25 mouse cellular contexts compared by ENCODE assay signal in the genomic region with DNA sequence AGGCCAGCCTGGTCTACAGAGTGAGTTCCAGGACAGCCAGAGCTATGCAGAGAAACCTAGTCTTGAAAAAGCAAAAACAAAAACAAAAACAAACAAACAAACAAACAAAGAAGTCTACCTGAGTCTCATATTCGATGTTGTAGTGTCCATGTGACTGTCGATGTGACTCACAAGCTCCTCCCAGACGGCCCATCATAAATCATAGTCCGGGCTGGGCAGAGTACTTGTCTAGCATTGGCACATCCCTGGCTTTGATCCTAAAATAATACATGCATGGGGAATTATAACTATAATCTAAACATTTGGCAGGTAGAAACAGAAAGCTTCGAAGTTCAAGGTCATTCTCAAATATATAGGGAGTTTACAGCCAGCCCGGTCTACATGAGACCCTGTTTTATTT. TPM values are rescaled to one million over a fixed set of nuclear protein-coding genes. Genes with fewer than 3 reads are reported as not detected.
A peak's percentile ranks its signal among the peaks of the same experiment; 100 is the strongest.
DNase-seq lines count a peak whose midpoint lies in the region; ATAC-seq and TF ChIP-seq lines count a peak whose summit lies in the region.
"Had no signal": no experiment of that assay in that cellular context is flagged by ENCODE, and none has a peak within 500 bp of the region (broad histone marks: within the 10 kb centered on the region; RNA-seq: fewer than 3 reads in every experiment).

No protein-coding gene starts in this region.

- no peaks in the 10 kb centered on the region for H3K4me1 ChIP-seq in intestine, embryonic 14.5 days (replicated peaks; ENCODE audit: control insufficient read depth, insufficient read depth, low read length)
- H3K4me1 ChIP-seq in intestine, postnatal 0 days (replicated peaks; ENCODE audit: control insufficient read depth, insufficient read depth, low read length), result no peaks in the 10 kb centered on the region
- H3K4me1 ChIP-seq in kidney, embryonic 16.5 days (ENCODE audit: insufficient read depth, low read length), result peaks cover 4% of the 10 kb centered on the region; the same call in 1 of the 2 replicates

- TF ChIP-seq CTCF in intestine, postnatal 0 days (IDR thresholded peaks at IDR 0.05; ENCODE audit: low read depth), result no peak

- H3K9ac ChIP-seq in intestine, embryonic 14.5 days (ENCODE audit: low read length), result no peak overlapping the region
- no peak overlapping the region for H3K9ac ChIP-seq in intestine, postnatal 0 days (ENCODE audit: low read depth, low read length)
- no peak overlapping the region for H3K9ac ChIP-seq in kidney, embryonic 16.5 days (replicated peaks; ENCODE audit: low read length)

- DNase-seq in heart, adult 11 months, result peak; percentile 61
- no peak for DNase-seq in heart, adult 9 months (ENCODE audit: low spot score in 2 of 2)
- peak; percentile 20 for DNase-seq in intestine, embryonic 14.5 days (ENCODE audit: low spot score)
- DNase-seq in 3T3-L1 (ENCODE audit: low read depth, low spot score) (peak; percentile 52), NIH3T3 (ENCODE audit: low read depth) (peak; percentile 53)
- DNase-seq in right cerebral cortex, postnatal 14 days, result no peak
- DNase-seq: adrenal gland, adult 2 months; adrenal gland, adult 8-10 months; adrenal gland, postnatal 10 days; adrenal gland, postnatal 14 days; adrenal gland, postnatal 25 days; adrenal gland, postnatal 36 days; B cell, adult 2 months; cerebellum, adult 11 months; cerebellum, adult 11-12 months; cerebellum, adult 18-20 months; cerebellum, adult 2 months had no signal

- no peak overlapping the region for H3K4me2 ChIP-seq in intestine, embryonic 14.5 days (ENCODE audit: low read length)
- H3K4me2 ChIP-seq in intestine, postnatal 0 days (replicated peaks; ENCODE audit: low read depth), result no peak overlapping the region
- no peak overlapping the region for H3K4me2 ChIP-seq in kidney, embryonic 16.5 days (replicated peaks; ENCODE audit: low read depth, low read length)

- H3K36me3 ChIP-seq in intestine, embryonic 14.5 days (ENCODE audit: control insufficient read depth, insufficient read depth, low read length), result no peaks in the 10 kb centered on the region
- no peaks in the 10 kb centered on the region for H3K36me3 ChIP-seq in intestine, postnatal 0 days (ENCODE audit: control insufficient read depth, insufficient read depth)
- no peaks in the 10 kb centered on the region for H3K36me3 ChIP-seq in kidney, embryonic 16.5 days (ENCODE audit: insufficient read depth, low read length)
- H3K36me3 ChIP-seq: G1E had no signal

- H3K27me3 ChIP-seq in intestine, embryonic 14.5 days (replicated peaks; ENCODE audit: control insufficient read depth, insufficient read depth, low read length), result no peaks in the 10 kb centered on the region
- H3K27me3 ChIP-seq in intestine, postnatal 0 days (replicated peaks; ENCODE audit: control insufficient read depth, insufficient read depth, low read length), result no peaks in the 10 kb centered on the region
- H3K27me3 ChIP-seq in kidney, embryonic 16.5 days (ENCODE audit: insufficient read depth, low read length), result no peaks in the 10 kb centered on the region
- H3K27me3 ChIP-seq: CH12.LX, Patski had no signal

- H3K27ac ChIP-seq in intestine, embryonic 14.5 days (ENCODE audit: low read depth), result no peak overlapping the region
- no peak overlapping the region for H3K27ac ChIP-seq in intestine, postnatal 0 days (ENCODE audit: low read depth, low read length)
- H3K27ac ChIP-seq in kidney, embryonic 16.5 days (ENCODE audit: low read length), result no peak overlapping the region

- no peaks in the 10 kb centered on the region for H3K9me3 ChIP-seq in intestine, embryonic 14.5 days (ENCODE audit: control insufficient read depth, low read length)
- H3K9me3 ChIP-seq in intestine, postnatal 0 days (ENCODE audit: control insufficient read depth), result no peaks in the 10 kb centered on the region
- H3K9me3 ChIP-seq in kidney, embryonic 16.5 days (ENCODE audit: low read length), result no peaks in the 10 kb centered on the region

- 79% methylated on average over 6 of the region's 6 CpGs for WGBS in intestine, embryonic 14.5 days
- WGBS in intestine, postnatal 0 days, result 67% methylated on average over 6 of the region's 6 CpGs
- 81% methylated on average over 6 of the region's 6 CpGs for WGBS in kidney, embryonic 16.5 days

- no peak overlapping the region for H3K4me3 ChIP-seq in intestine, embryonic 14.5 days (ENCODE audit: low read depth, low read length)
- no peak overlapping the region for H3K4me3 ChIP-seq in intestine, postnatal 0 days (ENCODE audit: low read depth, low read length)
- no peak overlapping the region for H3K4me3 ChIP-seq in kidney, embryonic 16.5 days (ENCODE audit: low read length)

- ATAC-seq in intestine, embryonic 14.5 days (replicated peaks; ENCODE audit: low FRiP score, low TSS enrichment, low read depth), result no peak
- ATAC-seq in intestine, postnatal 0 days, result no peak
- ATAC-seq in kidney, embryonic 16.5 days (ENCODE audit: low FRiP score, low TSS enrichment), result no peak
- ATAC-seq: activated CD4-positive, CD25-positive, alpha-beta regulatory T cell, adult 4 months; CD4-positive, CD25-positive, alpha-beta regulatory T cell, adult 4 months; Patski had no signal

RNA-seq across cellular contexts. Expression of a gene that starts 28.1 kb away (rescaled TPM):
- 5.7 and 6.8 TPM in 2 replicates for polyA plus RNA-seq in intestine, embryonic 14.5 days (2014; fragmentation: Nextera tagmentation; extraction: Ambion mirVana)
- 4.3 and 5.0 TPM in 2 replicates for polyA plus RNA-seq in intestine, postnatal 0 days (2015; fragmentation: Nextera tagmentation; extraction: Ambion mirVana)
- 1.00 and 1.0 TPM in 2 replicates for polyA plus RNA-seq in kidney, embryonic 16.5 days (2015; fragmentation: Nextera tagmentation; extraction: Ambion mirVana)
- polyA plus RNA-seq: C2C12, G1E, Patski had no signal

Comparison
In these comparisons a context has a peak if more than half of its experiments do, and no peak if none do; other contexts are left out.
1. DNase-seq: peak in heart, adult 11 months (single experiment), intestine, embryonic 14.5 days (single experiment), 3T3-L1 (single experiment) and NIH3T3 (single experiment); none in heart, adult 9 months (0 of 2) and right cerebral cortex, postnatal 14 days (single experiment).